Mouse (Mus musculus) heart, postnatal 0 days (tissue): Measurements from ENCODE around the gene Lysmd4.

Experiments
- CTCF ChIP-seq: IDR thresholded peaks from 2 replicates; pipeline ENCODE4 v1.5.1; 2016; ENCODE audit warnings: antibody characterized with exemption, control low read depth, low read depth
- EP300 ChIP-seq: IDR thresholded peaks from 2 replicates; pipeline ENCODE4 v1.6.1; 2016; ENCODE audit warnings: antibody characterized with exemption, low read depth

DNA sequence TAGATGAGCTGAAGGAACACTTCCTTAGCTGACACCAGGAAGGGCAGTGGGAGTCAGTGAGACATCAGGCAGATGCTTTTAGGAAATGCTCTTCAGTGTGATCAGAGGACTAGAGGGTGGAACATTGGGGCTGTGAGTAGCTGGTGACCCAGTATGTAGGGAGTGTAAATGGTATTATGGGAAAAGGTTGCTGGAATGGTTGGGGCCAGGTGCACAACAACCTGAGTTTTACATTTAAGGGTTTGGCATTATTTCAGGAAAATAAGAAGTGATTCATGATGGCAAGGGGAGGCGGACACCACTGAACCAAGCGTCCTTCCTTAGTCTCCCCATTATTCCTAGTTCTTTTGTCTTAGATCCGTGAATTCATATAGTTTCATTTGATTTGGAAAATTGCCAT, 7.4 kb downstream of the Lysmd4 start:
- TF ChIP-seq CTCF (no peak), EP300 (no peak)
